Mouse (Mus musculus) limb, embryonic 12.5 days (tissue): ENCODE data around the gene Stbd1. TPM values are rescaled to one million over a fixed set of nuclear protein-coding genes. Genes with fewer than 3 reads are reported as not detected.

Source experiments
- ATAC-seq: fragments of 200-750 bp; cut with Nextera tagmentation; 2 replicates; pipeline ENCODE4 v1.8.0; 2017; ENCODE audit warnings: low read depth, moderate TSS enrichment; ENCODE audit not compliant: insufficient number of reproducible peaks, insufficient read depth, low FRiP score, low TSS enrichment
- H3K27ac ChIP-seq: fragments of 300-500 bp; sonication (generic); 2 replicates; pipeline ENCODE4 v1.5.1; 2016; ENCODE audit warnings: mild to moderate bottlenecking, moderate library complexity
- H3K27me3 ChIP-seq: fragments of 300-500 bp; sonication (generic); 2 replicates; pipeline ENCODE4 v1.6.1; 2016; ENCODE audit warnings: mild to moderate bottlenecking, moderate library complexity
- H3K36me3 ChIP-seq: fragments of 300-500 bp; sonication (generic); 2 replicates; pipeline ENCODE4 v1.6.1; 2016; ENCODE audit warnings: mild to moderate bottlenecking, moderate library complexity
- H3K4me1 ChIP-seq: fragments of 300-500 bp; sonication (generic); replicated peaks from 2 replicates; pipeline ENCODE4 v1.6.1; 2016
- H3K4me2 ChIP-seq: fragments of 300-500 bp; sonication (generic); 2 replicates; pipeline ENCODE4 v1.6.1; 2016; ENCODE audit warnings: mild to moderate bottlenecking, moderate library complexity
- H3K4me3 ChIP-seq: fragments of 300-500 bp; sonication (generic); replicated peaks from 2 replicates; pipeline ENCODE4 v1.5.1; 2016; ENCODE audit warnings: mild to moderate bottlenecking
- H3K9ac ChIP-seq: fragments of 300-500 bp; sonication (generic); replicated peaks from 2 replicates; pipeline ENCODE4 v1.6.1; 2016; ENCODE audit warnings: mild to moderate bottlenecking, moderate library complexity
- H3K9me3 ChIP-seq: fragments of 300-500 bp; sonication (generic); 2 replicates; pipeline ENCODE4 v1.6.1; 2016; ENCODE audit warnings: mild to moderate bottlenecking, moderate library complexity
- WGBS: fragments of 180-500 bp; shearing (Covaris S2); methylation state at CpG from one replicate; pipeline ENCODE4 v1.1.7; 2016; 5-methylcytosine and 5-hydroxymethylcytosine counted together
- polyA plus RNA-seq: library from polyadenylated mRNA; unstranded; fragments of >200 nt; fragmentation: Nextera tagmentation; extraction: Ambion mirVana; gene quantifications from 2 replicates; pipeline ENCODE4 v1.2.1, GENCODE M21; 2016

The Stbd1 gene
- polyA plus RNA-seq, 1 experiment from 2014 or later, result 11.6 TPM

DNA sequence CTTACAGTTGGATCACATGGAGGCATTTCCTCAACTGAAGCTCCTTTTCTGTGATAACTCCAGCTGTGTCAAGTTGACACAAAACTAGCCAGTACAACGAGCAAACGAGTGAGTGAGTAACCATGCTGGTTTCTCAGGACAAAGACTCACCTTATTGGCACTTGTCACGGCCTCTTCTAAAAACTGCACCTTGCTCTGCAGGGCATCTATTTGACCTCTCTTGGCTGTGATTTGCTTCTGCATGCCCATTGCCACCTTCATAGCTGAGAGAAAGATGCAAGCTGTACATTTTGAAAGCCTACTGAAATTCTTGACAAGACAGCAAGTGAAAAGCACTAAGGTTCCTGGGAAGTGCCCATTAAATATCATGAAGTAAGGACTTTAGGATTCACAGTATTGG lies 38.0 kb downstream of the Stbd1 start:
- Histone ChIP-seq H3K9ac (no peak overlapping the region), H3K4me2 (no peak overlapping the region), H3K27ac (no peak overlapping the region), H3K27me3 (no peaks in the 10 kb centered on the region), H3K9me3 (no peaks in the 10 kb centered on the region), H3K36me3 (no peaks in the 10 kb centered on the region), H3K4me3 (no peak overlapping the region), H3K4me1 (no peaks in the 10 kb centered on the region)
- ATAC-seq, result no peak
- 81% methylated on average over 3 of the region's 3 CpGs for WGBS

Other genes with a start within 250 kb of the Stbd1 start
- 66.8 and 68.1 TPM in 2 replicates for gene Nup54, start 167.8 kb upstream of the Stbd1 start, polyA plus RNA-seq
- 9.0 and 9.4 TPM in 2 replicates for gene Scarb2, start 96.2 kb upstream of the Stbd1 start, polyA plus RNA-seq
- gene Fam47e, start 48.0 kb upstream of the Stbd1 start, polyA plus RNA-seq, result 0.20 TPM in 1 of 2 replicates, not detected in the other
- gene Ccdc158, start 72.2 kb downstream of the Stbd1 start, polyA plus RNA-seq, result 0.90 and 1.5 TPM in 2 replicates
- 5.9 and 6.6 TPM in 2 replicates for gene Shroom3, start 80.4 kb downstream of the Stbd1 start, polyA plus RNA-seq